Mouse (Mus musculus) megakaryocyte, embryonic 14.5 days (primary cell): ENCODE measurements at regions not wholly inside any gene's neighbourhood (a gene's known extent, or its start where the extent isn't known, plus 50 kb on each side); places are given as distances from the start of the nearest gene placed in this dataset.

ENCODE experiments used
- H3K27me3 ChIP-seq: replicated peaks from 2 replicates; pipeline ENCODE3; 2012; ENCODE audit warnings: inconsistent platforms
- H3K36me3 ChIP-seq: replicated peaks from 2 replicates; pipeline ENCODE3; 2012; ENCODE audit warnings: low read length, inconsistent platforms, mixed read lengths
- H3K4me1 ChIP-seq: 2 replicates; pipeline ENCODE4 v1.6.1; 2012; ENCODE audit warnings: inconsistent platforms
- H3K4me3 ChIP-seq: replicated peaks from 2 replicates; pipeline ENCODE3; 2012; ENCODE audit warnings: moderate library complexity, mild to moderate bottlenecking, inconsistent platforms
- H3K9me3 ChIP-seq: 2 replicates; pipeline ENCODE4 v1.6.1; 2012; ENCODE audit warnings: inconsistent platforms
- FLI1 ChIP-seq: IDR thresholded peaks from 2 replicates; pipeline ENCODE4 v1.6.1; 2012; ENCODE audit warnings: low read length, inconsistent platforms, mixed read lengths
- GATA1 ChIP-seq: IDR thresholded peaks from 3 replicates; pipeline ENCODE4 v1.6.1; 2012; ENCODE audit warnings: mixed read lengths, low read length, inconsistent platforms, borderline replicate concordance

DNA sequence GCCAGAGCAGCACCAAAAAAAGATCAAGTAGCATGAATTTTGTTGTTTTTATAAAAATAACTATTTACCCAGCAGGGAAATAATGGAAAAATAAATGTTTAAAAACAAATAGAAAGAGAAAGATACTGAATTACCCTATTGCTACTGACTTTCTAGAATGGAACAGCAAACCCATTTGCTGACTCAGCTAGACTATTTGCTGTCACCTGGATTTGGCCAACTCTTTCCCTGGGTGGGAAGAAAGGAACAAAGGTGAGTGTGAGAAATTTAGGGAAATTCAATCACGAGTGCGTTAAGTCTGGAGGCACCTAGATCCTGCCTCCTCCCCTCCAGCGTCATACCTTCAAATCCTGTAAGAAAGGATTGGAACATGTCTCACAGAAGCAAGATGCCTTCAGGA is 110.2 kb downstream of the Tmsb4x start:
- Histone ChIP-seq H3K27me3 (peaks cover 6% of the 10 kb centered on the region), H3K36me3 (no peaks in the 10 kb centered on the region), H3K4me3 (no peak overlapping the region), H3K4me1 (peaks cover 65% of the 10 kb centered on the region), H3K9me3 (no peaks in the 10 kb centered on the region)
- TF ChIP-seq FLI1 (no peak), GATA1 (no peak)

DNA sequence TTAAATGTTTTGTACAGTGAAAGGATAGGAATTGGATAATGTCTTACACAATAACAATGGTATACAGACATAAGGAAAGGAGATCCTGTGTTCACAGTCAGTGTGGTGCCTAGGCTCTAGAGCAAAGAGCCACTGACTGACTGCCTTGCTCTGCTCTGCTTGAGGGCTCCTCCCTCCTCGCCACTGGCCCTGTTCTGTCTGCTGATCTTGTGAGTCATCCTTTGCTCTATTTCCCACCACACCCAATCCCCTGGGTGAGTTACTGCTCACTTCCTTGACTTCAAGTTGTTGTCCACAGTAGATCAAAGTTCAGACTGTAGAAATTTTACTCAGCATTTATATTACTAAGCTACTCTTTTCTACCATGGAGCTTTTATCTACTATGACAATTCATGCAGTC is 117.3 kb downstream of the Tmsb4x start:
- no peaks in the 10 kb centered on the region for H3K9me3 ChIP-seq
- H3K4me3 ChIP-seq: peak overlapping the region; percentile 67
- H3K4me1 ChIP-seq: peaks cover 59% of the 10 kb centered on the region
- H3K36me3 ChIP-seq: no peaks in the 10 kb centered on the region
- H3K27me3 ChIP-seq: no peaks in the 10 kb centered on the region
- TF ChIP-seq GATA1: no peak
- TF ChIP-seq FLI1: no peak

DNA sequence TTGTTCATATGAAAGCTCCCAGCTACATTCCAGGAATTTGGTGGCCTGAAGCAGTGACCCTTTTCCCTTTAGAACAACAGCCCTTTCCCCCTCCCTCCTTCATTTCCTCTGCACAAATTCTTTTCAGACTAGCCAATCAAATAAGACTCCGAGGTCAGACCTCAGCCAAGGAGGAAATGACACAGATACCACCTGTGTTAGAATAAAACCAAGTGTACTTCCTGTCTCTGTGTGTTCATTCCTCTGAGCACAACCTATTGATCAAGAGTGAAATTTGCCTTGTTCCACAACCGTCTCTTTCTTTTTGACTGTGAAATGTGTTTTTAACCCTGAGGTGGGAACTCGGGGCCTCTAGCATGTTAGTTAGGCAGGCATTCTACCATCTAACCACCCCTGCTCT is 120.2 kb downstream of the Tmsb4x start:
- H3K36me3 ChIP-seq: no peaks in the 10 kb centered on the region
- no peaks in the 10 kb centered on the region for H3K9me3 ChIP-seq
- H3K4me1 ChIP-seq: peaks cover 44% of the 10 kb centered on the region
- H3K4me3 ChIP-seq: no peak overlapping the region
- TF ChIP-seq FLI1 (no peak), GATA1 (no peak)
- no peaks in the 10 kb centered on the region for H3K27me3 ChIP-seq

DNA sequence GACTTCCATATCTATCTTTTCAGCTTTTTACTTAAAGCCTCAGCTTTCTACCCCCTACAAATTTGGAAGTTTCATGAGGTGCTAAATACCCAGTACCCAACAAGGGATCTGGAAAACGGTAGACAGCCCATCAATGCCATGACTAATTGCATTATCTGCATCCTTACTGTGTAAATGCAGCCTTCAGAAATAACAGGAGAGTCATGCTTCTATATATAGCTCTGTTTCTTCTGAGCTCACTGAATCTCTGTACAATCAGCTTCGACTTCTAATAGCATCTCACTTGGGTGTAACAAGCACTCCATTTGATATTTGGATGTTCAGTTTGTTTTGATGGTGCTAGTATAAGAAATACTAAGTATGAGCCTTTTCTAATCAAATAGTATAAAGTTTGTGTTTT is 120.7 kb downstream of the Tmsb4x start:
- Histone ChIP-seq H3K27me3 (no peaks in the 10 kb centered on the region), H3K9me3 (no peaks in the 10 kb centered on the region), H3K36me3 (no peaks in the 10 kb centered on the region), H3K4me1 (peaks cover 42% of the 10 kb centered on the region), H3K4me3 (no peak overlapping the region)
- no peak for TF ChIP-seq FLI1
- no peak for TF ChIP-seq GATA1

DNA sequence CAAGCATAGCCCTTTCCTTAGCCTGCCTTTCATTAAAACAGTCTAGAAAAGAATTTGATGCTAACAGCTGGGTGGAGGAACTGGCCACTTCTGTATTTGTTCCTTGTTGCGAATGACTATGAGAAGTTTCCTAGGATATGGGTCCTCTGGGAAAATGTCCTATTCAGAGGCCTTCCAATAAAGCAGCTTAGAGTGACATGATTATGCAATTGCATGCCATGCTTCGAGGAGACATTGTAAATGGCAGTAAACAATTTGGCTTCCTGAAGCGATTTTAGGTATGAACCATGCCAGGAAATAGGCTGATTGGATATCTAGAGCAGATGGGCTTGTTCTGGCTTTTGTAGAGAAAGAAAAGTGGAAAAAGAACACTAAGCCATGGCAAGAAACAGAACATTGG is 128.3 kb downstream of the Tmsb4x start:
- Histone ChIP-seq H3K9me3 (peaks cover 4% of the 10 kb centered on the region; the same call in 1 of the 2 replicates), H3K4me1 (peaks cover 8% of the 10 kb centered on the region; the same call in 1 of the 2 replicates), H3K4me3 (no peak overlapping the region), H3K27me3 (peaks cover 2% of the 10 kb centered on the region), H3K36me3 (peaks cover 2% of the 10 kb centered on the region)
- TF ChIP-seq GATA1: no peak
- no peak for TF ChIP-seq FLI1

DNA sequence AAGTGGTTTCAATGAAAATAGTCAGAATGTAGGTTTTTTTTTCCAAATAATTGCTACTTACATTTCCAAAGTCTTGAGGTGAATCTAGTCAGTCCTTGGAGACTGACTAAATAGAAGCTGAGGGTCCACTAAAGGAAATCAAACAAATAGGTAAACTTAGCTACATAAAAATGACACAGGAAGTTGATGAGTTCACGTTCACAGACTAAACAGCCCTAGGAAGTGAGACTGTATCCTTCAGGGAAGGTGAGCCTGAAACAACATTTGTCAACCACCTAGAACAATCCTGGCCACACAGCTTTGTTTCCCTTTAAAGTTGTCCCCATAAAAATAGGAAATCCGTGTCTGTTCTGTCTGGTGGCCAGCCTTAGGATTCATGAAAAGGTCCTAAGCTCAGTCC is 140.0 kb downstream of the Tmsb4x start:
- no peaks in the 10 kb centered on the region for H3K9me3 ChIP-seq
- H3K4me1 ChIP-seq: peaks cover 23% of the 10 kb centered on the region
- TF ChIP-seq FLI1 (no peak), GATA1 (no peak)
- H3K36me3 ChIP-seq: no peaks in the 10 kb centered on the region
- no peak overlapping the region for H3K4me3 ChIP-seq
- H3K27me3 ChIP-seq: peaks cover 5% of the 10 kb centered on the region

DNA sequence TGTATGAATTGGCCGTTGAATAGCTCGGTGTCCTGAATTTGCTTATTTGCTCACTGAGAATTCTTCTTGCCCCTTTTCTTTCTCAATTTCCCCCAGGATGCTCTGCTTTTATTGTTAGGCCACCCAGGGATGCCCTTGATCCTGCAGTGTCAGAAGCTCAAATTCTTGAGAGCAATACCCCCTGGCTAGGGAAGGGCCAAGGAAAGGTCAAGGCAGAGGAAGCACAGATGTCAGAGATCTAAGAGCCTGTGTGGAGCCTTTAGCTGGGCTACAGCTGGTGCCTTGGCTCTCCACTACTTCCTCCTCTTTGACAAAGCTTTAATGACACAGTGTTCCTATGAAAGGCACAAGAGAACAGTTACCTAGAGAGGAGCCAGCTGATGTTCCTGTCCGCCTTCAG is 141.2 kb downstream of the Tmsb4x start:
- H3K36me3 ChIP-seq: no peaks in the 10 kb centered on the region
- H3K27me3 ChIP-seq: peaks cover 5% of the 10 kb centered on the region
- no peak overlapping the region for H3K4me3 ChIP-seq
- peaks cover 24% of the 10 kb centered on the region for H3K4me1 ChIP-seq
- no peaks in the 10 kb centered on the region for H3K9me3 ChIP-seq
- TF ChIP-seq GATA1: no peak
- no peak for TF ChIP-seq FLI1

DNA sequence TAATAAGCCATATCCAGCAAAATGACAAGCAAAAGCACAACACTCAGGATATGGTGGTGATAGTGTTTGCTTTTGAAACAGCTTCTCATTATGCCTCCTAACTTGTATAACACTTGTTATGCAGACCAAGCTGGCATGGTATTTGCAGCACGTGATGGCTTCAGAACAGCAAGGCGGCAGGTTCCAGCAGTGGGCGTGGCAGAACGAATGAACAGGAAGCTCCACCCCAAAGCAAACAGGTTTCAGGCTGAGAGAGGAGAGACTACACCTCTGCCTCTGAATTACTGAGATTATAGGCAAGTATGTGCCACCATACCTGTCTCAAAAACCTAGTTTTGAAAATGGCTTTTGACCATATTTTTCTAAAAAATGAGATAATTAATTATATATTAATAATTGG is 145.2 kb downstream of the Tmsb4x start:
- TF ChIP-seq GATA1: no peak
- TF ChIP-seq FLI1: no peak
- peaks cover 18% of the 10 kb centered on the region for H3K4me1 ChIP-seq
- peaks cover 2% of the 10 kb centered on the region for H3K36me3 ChIP-seq
- H3K27me3 ChIP-seq: peaks cover 5% of the 10 kb centered on the region
- no peaks in the 10 kb centered on the region for H3K9me3 ChIP-seq
- no peak overlapping the region for H3K4me3 ChIP-seq

DNA sequence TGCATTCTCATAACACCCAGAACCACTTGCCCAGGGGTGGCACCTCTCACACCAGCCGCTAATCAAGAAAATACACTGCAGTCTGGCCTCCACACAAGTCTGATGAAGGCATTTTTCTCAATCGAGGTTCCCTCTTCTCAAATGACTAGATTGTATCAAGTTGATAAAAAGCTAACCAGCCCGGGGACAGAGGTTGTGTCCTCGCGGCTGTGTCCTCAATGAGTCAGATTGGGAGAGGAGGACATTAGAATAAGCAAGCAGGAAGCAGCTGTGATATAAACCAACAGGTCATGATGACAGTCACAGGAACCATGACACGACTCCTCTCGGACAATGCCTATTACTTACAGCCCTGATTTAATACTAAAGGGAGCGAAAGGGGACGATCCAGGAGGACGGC is 156.7 kb downstream of the Tmsb4x start:
- TF ChIP-seq FLI1 (no peak), GATA1 (no peak)
- no peaks in the 10 kb centered on the region for H3K27me3 ChIP-seq
- H3K4me3 ChIP-seq: no peak overlapping the region
- peaks cover 48% of the 10 kb centered on the region for H3K4me1 ChIP-seq
- no peaks in the 10 kb centered on the region for H3K9me3 ChIP-seq
- no peaks in the 10 kb centered on the region for H3K36me3 ChIP-seq

DNA sequence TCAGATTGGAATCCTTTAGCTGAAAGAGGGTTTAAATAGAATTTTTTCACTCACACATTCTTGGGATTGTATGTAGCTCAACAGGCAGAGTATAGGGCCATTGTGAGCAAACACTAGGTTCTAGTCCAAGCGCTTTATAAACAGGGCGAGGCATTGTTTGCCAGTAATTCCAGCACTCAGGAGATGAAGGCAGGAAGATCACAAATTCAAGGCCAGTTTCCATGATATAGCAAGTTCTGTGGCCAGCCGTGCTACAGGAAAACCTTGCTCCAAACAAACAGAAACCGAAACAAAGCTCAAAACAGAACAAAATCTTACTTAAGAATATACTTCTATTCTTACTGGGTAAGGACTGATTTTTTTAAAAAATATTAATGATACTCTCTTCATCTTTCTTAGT is 159.0 kb downstream of the Tmsb4x start:
- no peaks in the 10 kb centered on the region for H3K36me3 ChIP-seq
- peaks cover 35% of the 10 kb centered on the region for H3K4me1 ChIP-seq
- no peak for TF ChIP-seq GATA1
- no peak for TF ChIP-seq FLI1
- no peaks in the 10 kb centered on the region for H3K27me3 ChIP-seq
- H3K9me3 ChIP-seq: no peaks in the 10 kb centered on the region
- H3K4me3 ChIP-seq: no peak overlapping the region

DNA sequence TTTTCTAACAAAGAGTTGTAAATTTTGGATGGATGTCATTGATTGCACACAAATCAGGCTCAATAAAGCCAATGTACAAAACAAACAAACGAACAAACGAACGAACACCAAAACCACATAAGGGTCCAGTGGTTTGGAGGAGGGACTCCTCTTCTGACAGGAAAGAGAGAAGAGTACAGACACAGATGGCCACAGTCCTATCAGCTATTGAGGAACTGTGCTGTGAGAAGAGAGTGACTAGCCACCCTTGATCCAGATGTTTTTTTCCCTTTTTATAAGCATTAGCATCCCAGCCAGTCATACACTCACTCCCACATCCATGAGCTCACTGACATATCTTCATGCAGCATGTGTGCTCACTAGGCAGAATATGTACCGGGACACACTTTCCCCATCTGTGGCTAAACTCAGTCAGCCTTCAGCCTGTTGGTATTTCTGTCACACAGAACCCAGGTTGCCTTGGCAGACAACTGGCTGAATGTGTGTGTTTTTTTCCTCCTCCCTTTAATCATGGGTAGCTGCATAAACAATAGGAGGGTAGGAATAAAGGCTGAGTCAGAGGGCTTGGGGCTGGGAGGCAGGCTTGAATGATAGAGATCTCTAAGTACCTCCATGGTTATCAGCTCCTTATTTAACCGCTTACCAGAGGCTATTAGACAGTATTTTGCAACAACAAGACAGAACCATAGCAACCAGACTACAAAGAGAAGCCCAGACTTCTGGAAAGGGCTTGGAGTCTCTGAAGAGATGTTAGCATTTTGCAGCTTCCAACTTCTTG is 159.7 kb downstream of the Tmsb4x start:
- Histone ChIP-seq H3K4me3 (peak overlapping the region; percentile 33), H3K27me3 (no peaks in the 10 kb centered on the region), H3K36me3 (no peaks in the 10 kb centered on the region), H3K9me3 (no peaks in the 10 kb centered on the region), H3K4me1 (peaks cover 35% of the 10 kb centered on the region)
- no peak for TF ChIP-seq GATA1
- TF ChIP-seq FLI1: no peak

DNA sequence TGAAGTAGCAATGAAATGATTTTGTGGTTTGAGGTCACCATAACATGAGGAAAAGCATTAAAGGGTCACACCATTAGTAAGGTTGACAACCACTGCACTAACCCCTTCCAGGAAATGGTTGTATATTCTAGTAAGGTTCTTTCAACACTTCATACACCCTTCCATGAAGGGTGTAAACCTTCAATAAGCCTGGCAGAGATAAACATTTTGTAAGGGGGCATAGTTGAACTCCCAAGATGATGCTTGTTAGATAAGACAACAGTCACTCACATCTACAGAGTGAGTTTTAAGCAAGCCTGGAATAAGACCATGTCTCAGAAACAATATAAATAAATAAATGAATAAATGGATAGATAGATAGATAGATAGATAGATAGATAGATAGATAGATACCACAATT is 171.1 kb downstream of the Tmsb4x start:
- TF ChIP-seq GATA1 (no peak), FLI1 (no peak)

More for the DNA sequence above, 171.1 kb downstream of the Tmsb4x start:
- peaks cover 3% of the 10 kb centered on the region for H3K36me3 ChIP-seq
- H3K9me3 ChIP-seq: peaks cover 3% of the 10 kb centered on the region
- H3K4me3 ChIP-seq: no peak overlapping the region
- no peaks in the 10 kb centered on the region for H3K27me3 ChIP-seq
- H3K4me1 ChIP-seq: peaks cover 5% of the 10 kb centered on the region; the same call in 1 of the 2 replicates
